Mouse (Mus musculus): ENCODE data around the gene Hoxc5.

Gene Hoxc5

GRCm38 (mm10) chr15:102990461-102991397 is 23.5 kb downstream of the Hoxc5 start, which contains the start of gene Hoxc8:
Hoxc8 (plus strand) TSS chr15:102990607.
- no peak for DNase-seq

- DNase-seq = no peak
These were observed 24.5 kb downstream of the Hoxc5 start for GRCm38 (mm10) chr15:102991782-102992181.

- no peak for DNase-seq
These were observed 25.0 kb downstream of the Hoxc5 start for GRCm38 (mm10) chr15:102992206-102992605.

- DNase-seq = no peak
These were observed 25.6 kb downstream of the Hoxc5 start for GRCm38 (mm10) chr15:102992863-102993262.

GRCm38 (mm10) chr15:102996548-102996947 is 29.3 kb downstream of the Hoxc5 start:
- no peak for DNase-seq

GRCm38 (mm10) chr15:102997431-102997830 is 30.2 kb downstream of the Hoxc5 start:
- no peak for DNase-seq

- DNase-seq = no peak
These were observed 30.7 kb downstream of the Hoxc5 start, which contains the start of gene Hoxc6 for GRCm38 (mm10) chr15:102997939-102998355. Hoxc6 (plus strand) TSS chr15:102998257.

- no peak for DNase-seq
These were observed 31.5 kb downstream of the Hoxc5 start for GRCm38 (mm10) chr15:102998608-102999182.

GRCm38 (mm10) chr15:102999183-102999831 is 32.1 kb downstream of the Hoxc5 start:
- peak; percentile 57 to 65 for DNase-seq

GRCm38 (mm10) chr15:102999955-103000354 is 32.7 kb downstream of the Hoxc5 start:
- DNase-seq = no peak

GRCm38 (mm10) chr15:103000501-103000901 is 33.3 kb downstream of the Hoxc5 start:
- no peak for DNase-seq

GRCm38 (mm10) chr15:103001370-103001769 is 34.1 kb downstream of the Hoxc5 start:
- DNase-seq = no peak

GRCm38 (mm10) chr15:103002156-103002555 is 34.9 kb downstream of the Hoxc5 start:
- no peak for DNase-seq

GRCm38 (mm10) chr15:103002821-103003448 is 35.7 kb downstream of the Hoxc5 start:
- DNase-seq = no peak

- no peak for DNase-seq
These were observed 38.1 kb downstream of the Hoxc5 start for GRCm38 (mm10) chr15:103005308-103005707.

GRCm38 (mm10) chr15:103005797-103006196 is 38.6 kb downstream of the Hoxc5 start:
- DNase-seq = no peak

GRCm38 (mm10) chr15:103006326-103006725 is 39.1 kb downstream of the Hoxc5 start:
- no peak for DNase-seq

GRCm38 (mm10) chr15:103009265-103010111 is 42.2 kb downstream of the Hoxc5 start:
- no peak for DNase-seq

- DNase-seq = no peak
These were observed 43.0 kb downstream of the Hoxc5 start for GRCm38 (mm10) chr15:103010112-103010846.

GRCm38 (mm10) chr15:103010847-103011555 is 43.8 kb downstream of the Hoxc5 start:
- DNase-seq = no peak

Measured in B cell, adult 2 months (primary cell).